Mouse (Mus musculus) spleen, postnatal 10 days (tissue): ENCODE measurements around the gene Wnt7a.

Experiments used
- DNase-seq, 2 experiments: peaks; one replicate each; pipeline ENCODE4 v3.0.0; 2021 to 2022; ENCODE audit warnings: low spot score in 2 of 2

The Wnt7a gene

GRCm38 (mm10) chr6:91384415-91384814, 26.7 kb downstream of the Wnt7a start:
- no peak for DNase-seq

- no peak for DNase-seq
Observed at GRCm38 (mm10) chr6:91383871-91384270, 27.3 kb downstream of the Wnt7a start.

GRCm38 (mm10) chr6:91383303-91383702, 27.9 kb downstream of the Wnt7a start:
- DNase-seq, result no peak

- DNase-seq, result no peak
Observed at GRCm38 (mm10) chr6:91379871-91380270, 31.3 kb downstream of the Wnt7a start.

- DNase-seq, result no peak
Observed at GRCm38 (mm10) chr6:91379266-91379665, 31.9 kb downstream of the Wnt7a start.

GRCm38 (mm10) chr6:91372977-91373376, 38.2 kb downstream of the Wnt7a start:
- no peak for DNase-seq

GRCm38 (mm10) chr6:91372586-91372971, 38.6 kb downstream of the Wnt7a start:
- no peak for DNase-seq

- no peak for DNase-seq
Observed at GRCm38 (mm10) chr6:91371912-91372585, 39.1 kb downstream of the Wnt7a start.

- no peak for DNase-seq
Observed at GRCm38 (mm10) chr6:91366781-91367180, 44.4 kb downstream of the Wnt7a start.

GRCm38 (mm10) chr6:91365480-91365879, 45.7 kb downstream of the Wnt7a start:
- DNase-seq, result no peak

GRCm38 (mm10) chr6:91362756-91363155, 48.4 kb downstream of the Wnt7a start:
- DNase-seq, result no peak

- no peak for DNase-seq
Observed at GRCm38 (mm10) chr6:91360998-91361397, 50.2 kb downstream of the Wnt7a start.

GRCm38 (mm10) chr6:91360371-91360690, 50.8 kb downstream of the Wnt7a start:
- no peak for DNase-seq

GRCm38 (mm10) chr6:91359672-91360370, 51.3 kb downstream of the Wnt7a start:
- no peak for DNase-seq

GRCm38 (mm10) chr6:91358866-91359656, 52.1 kb downstream of the Wnt7a start:
- no peak for DNase-seq

GRCm38 (mm10) chr6:91358394-91358793, 52.8 kb downstream of the Wnt7a start:
- no peak for DNase-seq

GRCm38 (mm10) chr6:91357238-91357876, 53.8 kb downstream of the Wnt7a start:
- DNase-seq, result no peak

- no peak for DNase-seq
Observed at GRCm38 (mm10) chr6:91349620-91350019, 61.5 kb downstream of the Wnt7a start.

GRCm38 (mm10) chr6:91347721-91348120, 63.4 kb downstream of the Wnt7a start:
- DNase-seq, result no peak

GRCm38 (mm10) chr6:91346906-91347156, 64.3 kb downstream of the Wnt7a start:
- no peak for DNase-seq

GRCm38 (mm10) chr6:91346071-91346905, 64.9 kb downstream of the Wnt7a start:
- DNase-seq, result no peak

GRCm38 (mm10) chr6:91345091-91345490, 66.1 kb downstream of the Wnt7a start:
- DNase-seq, result no peak
